Mouse (Mus musculus) ES-Bruce4 (cell line): ENCODE measurements at regions not wholly inside any gene's neighbourhood (a gene's known extent, or its start where the extent isn't known, plus 50 kb on each side); places are given as distances from the start of the nearest gene placed in this dataset.

Experiments used
- CTCF ChIP-seq: IDR thresholded peaks from one replicate; pipeline ENCODE4 v1.8.1; 2011; ENCODE audit warnings: low read depth, low read length
- EP300 ChIP-seq: IDR thresholded peaks from 2 replicates; pipeline ENCODE4 v1.6.1; 2011; ENCODE audit warnings: low read depth, low read length; ENCODE audit not compliant: insufficient read depth
- POLR2A ChIP-seq: IDR thresholded peaks from one replicate; pipeline ENCODE4 v1.8.1; 2011; ENCODE audit warnings: low read length; ENCODE audit not compliant: insufficient read depth

GRCm38 (mm10) chr15:7691251-7691650 lies 119.4 kb upstream of the Gdnf start:
- no peak for TF ChIP-seq CTCF
- TF ChIP-seq EP300, result no peak
- no peak for TF ChIP-seq POLR2A
